Mouse (Mus musculus): Measurements from ENCODE around the gene Ube2f. TPM values are rescaled to one million over a fixed set of nuclear protein-coding genes. Genes with fewer than 3 reads are reported as not detected.
A peak's percentile ranks its signal among the peaks of the same experiment; 100 is the strongest.

The Ube2f gene
- total RNA-seq, 2 experiments from 2014 or later: 42.9 to 53.6 TPM

DNA sequence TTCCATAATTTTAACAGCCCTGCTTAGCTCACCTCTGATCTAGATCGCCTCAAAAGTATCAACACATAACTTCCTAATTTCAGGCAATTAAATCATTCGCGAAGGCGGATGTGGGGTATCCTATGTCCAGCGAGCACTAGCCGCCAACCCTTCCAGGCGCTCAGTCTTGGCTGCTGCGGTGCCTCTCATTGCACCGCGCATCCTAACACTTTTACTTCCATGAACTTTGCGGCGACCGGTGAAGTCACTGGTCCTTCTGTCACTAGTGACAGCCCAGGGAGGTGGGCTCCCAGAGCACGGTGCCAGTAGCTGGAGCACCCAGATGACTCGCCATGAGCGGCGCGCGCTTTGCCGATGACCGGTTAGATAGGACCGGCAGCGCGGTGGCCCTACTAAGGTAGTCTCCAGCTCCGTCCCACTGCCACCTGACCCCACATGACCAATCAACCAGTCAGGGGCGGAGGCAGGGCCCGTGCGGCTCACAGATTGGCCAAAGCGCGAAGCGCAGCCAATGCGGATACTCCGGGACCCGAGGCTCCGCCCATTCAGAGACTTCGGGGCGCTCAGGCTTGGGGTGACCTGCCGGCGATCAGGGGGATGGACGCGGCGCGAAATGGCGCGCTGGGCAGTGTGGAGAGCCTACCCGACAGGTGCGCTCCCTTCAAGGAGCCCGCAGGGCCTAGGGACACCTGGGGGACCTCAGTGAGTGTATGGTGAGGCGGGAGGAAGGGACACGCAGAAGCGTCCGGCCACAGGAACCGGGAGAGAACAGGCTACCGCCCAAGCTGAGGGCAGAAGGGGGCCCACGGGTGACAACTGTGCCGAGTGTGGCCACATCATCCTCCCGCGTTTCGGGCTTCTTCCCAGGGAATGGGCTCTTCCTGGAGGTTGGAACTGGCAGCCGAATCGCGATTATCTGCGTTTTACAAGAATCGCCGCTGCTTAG is 48.0 kb downstream of the Ube2f start, which contains the start of gene Scly:
Gene Scly, plus strand, starts transcription at position 540 of the 946 bp plus-strand sequence.
- peak; percentile 96 to 98 for DNase-seq

DNA sequence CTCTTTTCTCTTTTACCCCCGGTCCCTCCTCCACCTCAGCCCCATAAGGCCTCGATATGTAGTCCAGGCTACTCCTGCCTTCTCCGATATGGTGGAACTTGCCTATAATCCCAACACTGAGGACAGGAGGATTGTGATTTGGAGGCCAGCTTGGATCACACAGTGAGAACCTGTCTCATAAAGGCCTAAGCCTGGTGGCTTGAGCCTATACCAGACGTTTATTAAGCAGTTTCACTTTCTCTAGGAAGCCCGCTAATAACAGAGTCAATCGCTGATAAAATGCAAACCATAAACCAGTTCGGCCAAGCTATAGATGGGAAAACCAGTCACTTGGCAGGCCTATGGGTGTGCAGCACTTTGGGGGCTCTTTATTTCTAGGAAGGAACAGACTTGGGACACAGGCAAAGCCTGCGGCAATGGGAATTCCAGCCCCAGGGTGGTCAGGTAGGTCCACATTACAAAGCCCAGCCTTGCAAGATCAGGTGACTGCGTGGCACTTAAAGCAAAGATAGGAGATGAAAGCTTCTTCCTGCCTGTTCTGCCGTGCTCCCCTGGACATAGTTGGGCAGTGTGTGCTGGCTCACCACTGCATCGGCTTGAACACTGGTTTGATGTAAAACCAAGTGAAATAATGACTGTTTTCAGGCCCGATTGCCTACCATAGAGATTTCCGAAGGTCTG is 49.1 kb downstream of the Ube2f start:
- DNase-seq: peak in 1 of 2 experiments; percentile 22

DNA sequence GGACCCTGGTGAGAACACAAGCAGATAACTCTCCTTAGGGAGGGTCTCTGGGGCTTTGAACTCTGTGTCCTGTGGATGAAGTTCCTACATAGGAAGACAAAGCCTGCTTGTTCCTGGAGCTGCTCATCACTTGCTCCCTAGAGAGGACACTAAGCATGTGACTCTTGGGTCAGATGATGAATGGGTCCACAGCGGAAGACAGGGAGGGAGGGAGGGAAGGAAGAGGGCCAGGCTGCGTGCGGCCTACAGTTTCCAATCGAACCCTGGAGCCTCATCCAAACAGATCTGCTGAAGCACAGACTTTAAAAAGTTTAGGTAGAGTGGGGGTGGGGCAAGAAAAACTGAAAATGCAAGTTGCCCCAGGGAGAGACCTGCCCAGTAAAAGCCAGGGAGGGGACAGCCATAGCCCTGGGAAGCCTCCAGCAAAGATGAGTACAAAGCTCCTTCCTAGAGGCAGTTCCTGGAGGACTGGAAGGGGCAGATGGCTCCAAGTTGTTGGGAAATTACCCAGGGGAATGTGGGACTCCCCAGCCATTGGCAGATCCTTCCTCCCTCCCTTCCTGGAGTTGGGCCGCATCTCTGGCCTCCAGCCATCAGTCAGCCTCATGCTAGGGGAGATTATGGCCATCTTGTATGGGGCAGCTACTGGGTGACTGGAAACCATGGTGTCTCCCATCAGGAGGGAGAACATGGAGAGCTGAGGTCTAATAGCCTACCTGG is 49.8 kb downstream of the Ube2f start:
- DNase-seq: peak; percentile 71 to 76

DNA sequence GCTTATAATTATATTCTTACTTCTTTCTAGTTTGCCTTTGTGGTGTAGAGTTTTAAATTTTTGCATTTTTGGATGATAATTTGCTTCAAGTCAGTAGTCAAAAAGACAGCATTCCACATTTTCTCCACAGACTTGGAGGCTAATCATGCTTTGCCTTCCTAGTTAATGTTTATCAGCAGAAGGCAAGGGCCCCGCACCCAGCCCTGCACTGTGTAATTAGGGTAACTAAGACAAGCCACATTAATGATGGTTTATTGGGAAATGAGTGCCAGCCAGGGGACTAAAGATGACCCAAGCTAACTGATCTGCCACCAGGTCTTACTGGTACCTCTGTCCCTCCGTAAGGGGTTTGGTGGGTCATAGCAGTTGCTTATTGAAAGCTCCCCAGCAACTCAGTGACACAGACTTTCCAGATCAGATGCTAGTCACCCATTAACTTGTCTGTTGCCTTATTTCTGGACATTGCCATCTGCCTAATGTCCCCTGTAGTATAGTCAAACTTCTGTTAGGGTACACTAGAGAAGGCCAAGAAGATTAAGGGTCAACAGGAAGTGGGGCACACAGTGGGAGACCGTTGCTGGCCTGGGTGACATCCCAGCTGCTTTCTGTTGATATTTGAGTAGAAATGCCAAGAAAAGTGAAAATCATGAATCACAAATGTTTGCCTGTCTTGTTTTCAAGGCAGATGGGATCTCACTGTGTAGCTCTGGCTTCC is 51.3 kb downstream of the Ube2f start:
- peak; percentile 12 to 22 for DNase-seq

DNA sequence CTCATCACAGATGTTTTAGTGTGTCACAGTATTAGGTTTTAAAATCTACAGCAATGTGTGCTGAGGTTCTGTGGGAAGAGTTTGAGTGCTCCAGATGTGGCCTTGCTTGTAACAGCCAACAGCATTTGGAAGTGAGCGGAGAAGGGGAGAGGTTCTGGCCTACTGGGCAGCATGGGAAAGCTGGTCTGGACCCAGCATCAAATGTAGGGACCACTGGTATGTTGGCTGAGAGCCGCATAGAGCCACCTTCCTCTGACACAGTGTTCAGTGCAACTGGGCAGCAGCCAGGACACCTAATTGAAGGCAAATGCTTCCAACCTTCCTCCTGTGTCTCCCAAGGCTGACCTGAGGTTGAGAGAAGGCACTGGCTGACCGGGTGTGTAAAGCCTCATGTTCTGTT is 51.9 kb downstream of the Ube2f start:
- DNase-seq: no peak

DNA sequence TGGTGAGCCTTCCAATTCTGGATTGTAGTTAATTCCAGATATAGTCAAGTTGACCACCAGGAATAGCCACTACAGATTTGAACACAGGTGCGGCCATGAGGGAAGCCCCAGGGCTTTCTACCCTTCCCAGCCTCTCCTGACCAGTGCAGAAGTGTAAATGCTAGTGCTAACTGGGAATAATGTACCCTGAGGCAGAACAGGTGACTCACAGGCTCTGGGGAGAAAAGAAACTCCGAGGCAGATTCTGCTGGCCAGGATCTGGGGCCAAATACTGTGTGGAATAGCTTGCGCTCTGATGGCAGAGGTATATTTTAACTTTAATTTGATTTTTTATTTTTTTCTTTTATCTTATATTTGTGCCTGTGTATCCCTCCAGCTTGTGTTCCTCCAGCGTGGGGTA is 54.5 kb downstream of the Ube2f start:
- DNase-seq: no peak

DNA sequence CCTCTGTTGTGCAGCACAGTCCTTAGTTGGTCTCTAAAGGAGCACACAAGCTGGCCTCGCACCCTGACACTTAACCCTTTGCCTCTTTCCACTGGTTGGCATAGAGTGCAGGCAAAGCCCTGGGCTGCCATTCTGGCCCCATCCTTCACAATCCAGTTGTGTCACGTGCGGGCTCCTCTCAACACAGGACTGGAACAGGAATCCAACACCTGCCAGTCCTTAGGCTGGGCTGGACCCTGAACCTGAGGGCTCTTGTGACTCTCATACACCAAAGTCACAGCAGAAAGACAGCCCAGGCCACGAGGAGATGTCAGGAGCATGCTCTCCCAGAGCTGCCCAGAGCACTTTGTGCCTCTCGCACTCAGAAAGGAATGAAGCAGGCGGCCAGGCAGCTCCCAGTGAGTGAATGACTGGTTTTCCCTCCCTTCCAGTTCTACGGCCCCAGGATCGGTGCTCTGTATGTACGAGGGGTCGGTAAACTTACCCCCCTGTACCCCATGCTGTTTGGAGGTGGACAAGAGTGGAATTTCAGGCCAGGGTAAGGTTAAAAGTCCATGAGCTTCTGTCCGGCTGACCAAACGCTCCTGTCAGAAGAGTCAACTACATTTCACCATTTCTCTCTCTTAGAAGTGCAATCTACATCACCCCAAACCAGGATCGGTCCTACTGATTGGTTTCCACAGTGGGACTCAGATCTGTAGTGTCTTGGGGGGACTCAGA is 59.4 kb downstream of the Ube2f start:
- no peak for DNase-seq

DNA sequence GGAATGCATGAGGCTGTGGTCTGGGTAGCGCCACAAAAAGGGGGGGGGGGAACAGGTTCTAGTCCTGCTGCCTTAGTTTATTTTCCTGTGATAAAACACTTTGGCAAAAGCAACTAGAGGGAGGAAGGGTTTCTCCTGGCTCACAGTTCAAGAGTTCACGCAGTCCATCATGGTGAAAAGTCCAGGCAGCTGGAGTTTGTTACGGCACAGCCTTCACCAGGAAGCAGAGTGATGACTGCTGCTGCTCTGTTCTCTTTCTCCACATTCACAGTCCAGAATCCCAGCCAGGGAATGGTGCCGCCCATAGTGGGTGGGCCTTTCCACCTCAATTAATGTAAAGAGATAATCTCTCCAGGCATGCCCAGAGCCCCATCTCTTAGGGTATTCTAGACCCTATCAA is 62.2 kb downstream of the Ube2f start:
- DNase-seq: no peak

DNA sequence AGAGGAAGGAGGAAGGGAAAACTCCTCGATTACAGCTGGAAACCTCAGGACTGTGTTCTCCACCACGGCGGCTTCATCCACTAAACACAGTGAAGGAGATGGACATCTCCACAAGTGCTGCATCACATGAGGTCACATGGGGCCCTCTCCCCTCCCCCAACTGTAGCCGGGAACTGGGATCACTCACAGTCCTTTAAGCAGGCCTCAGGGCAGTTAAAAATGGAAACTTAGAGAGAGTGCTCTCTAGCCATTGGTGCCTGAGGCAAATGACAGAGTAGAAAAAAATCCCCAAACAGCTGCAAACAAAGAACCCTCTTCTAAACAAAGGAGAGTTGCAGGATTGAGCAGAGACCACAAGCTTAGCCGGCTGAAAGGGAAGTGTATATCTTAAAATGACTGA is 63.1 kb downstream of the Ube2f start:
- DNase-seq: peak; percentile 36 to 39

DNA sequence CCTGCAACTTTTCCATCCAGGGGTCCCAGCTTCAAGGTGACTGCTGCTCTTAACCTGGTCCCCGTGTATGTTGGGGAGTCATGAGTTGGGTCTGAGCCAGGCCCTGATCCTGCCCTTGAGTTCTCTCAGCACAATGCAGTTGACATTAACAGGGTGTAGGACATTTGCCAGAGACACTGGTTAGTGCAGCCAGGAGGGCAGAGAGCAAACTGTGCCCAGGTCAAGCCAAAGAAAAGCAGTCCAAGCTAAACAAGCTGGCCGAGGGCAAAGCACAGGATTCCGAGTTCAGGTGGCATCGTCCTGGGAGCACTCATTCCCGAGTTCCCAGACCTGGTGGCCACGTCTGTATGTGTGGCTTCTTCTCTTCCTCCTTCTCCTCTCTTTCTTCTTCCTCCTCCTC is 67.6 kb downstream of the Ube2f start:
- no peak for DNase-seq

DNA sequence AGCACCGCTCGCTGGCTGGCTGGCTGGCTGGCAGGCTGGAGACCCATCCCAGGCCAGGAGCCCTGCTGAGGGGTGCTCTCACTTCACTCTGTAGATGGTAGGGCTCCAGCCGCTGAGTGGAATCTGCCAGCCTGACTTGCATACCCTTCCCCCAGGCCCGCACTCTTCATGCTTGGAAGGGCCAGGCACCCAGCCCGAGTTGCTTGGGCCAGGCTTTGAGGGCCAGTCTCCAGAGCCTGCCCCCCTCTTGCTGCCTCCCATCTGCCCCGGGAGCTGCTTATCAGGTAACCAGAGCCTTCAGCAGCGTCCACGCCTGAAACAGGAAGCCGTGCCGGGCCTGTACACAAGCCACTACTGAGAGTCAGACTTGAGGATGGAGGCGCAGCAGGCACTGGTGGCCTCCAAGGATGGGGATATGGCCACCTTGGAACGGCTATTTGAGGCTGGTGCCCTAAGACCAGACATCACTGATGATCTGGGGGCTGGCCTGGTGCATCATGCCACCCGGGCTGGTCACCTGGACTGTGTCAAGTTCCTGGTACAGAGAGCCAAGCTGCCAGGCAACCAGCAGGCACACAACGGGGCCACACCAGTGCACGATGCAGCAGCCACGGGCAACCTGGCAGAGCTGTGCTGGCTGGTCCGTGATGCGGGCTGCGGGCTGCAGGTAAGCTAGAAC is 71.8 kb downstream of the Ube2f start, which contains the start of gene Espnl:
Gene Espnl, plus strand, starts transcription at position 316 of the 679 bp plus-strand sequence.
- peak; percentile 23 to 37 for DNase-seq

DNA sequence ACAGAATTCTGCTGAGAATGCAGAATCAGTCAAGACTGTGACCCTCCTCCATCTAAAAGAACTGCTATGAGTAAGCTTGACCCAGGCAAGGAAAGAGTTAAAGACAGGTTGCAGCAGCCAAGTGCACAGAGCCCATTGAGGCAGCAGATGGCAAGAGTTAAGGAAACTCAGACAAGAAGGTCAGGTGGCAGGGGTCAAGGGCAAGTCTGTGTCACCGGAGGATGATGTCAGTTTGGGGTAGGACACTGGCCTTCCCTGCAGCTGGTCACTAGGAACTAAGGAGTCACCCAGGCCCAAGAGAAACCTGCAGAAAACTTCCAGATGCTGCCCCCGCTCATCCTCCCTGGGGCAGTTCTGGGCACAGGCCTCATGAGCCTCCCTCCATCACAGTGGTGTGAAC is 74.5 kb downstream of the Ube2f start:
- DNase-seq: no peak

DNA sequence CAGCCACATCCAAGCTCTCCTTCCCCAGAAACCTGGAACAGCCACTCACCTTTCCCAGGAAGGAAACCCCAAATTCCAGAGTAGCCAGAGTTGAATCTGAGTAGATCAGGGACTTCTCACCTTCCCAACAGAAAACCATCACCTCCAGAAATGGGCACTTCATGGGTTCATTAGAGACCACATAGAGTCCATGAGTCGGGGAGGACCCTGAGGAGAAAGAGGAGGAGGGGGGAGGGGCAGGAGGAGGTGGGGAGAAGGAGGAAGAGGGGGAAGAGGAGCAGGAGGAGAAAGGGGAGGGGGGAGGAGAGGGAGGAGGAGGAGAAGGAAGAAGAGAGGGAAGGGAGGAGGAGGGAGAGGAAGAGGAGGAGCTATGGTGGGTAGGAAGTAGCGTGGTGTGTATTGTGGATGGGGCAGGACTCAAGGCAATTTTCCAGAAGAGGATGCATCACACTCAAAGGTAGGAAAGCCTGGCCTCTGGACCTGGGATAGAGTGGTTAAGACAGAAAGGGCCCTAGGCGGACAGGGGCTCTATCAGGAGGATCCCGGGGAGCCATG is 75.5 kb downstream of the Ube2f start:
- DNase-seq: no peak

DNA sequence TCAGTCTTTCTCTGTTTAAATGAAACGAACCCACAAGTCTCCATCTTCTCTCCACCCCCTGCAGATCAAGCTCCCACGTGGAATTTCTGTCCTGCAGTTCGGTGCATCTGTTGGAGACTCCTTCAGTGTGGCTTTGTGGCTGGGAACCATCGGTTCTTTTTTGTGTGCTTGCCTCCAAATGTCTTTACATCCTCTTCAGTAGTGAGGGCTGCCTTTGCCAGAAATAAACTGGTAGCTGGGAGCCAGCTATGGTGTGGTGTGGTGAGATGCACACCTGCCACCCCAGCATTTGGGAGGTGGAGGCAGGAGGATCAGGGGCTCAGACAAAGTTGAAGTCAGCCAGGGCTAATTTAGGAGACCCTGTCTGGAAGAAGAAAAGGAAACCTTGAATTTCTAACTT is 82.0 kb downstream of the Ube2f start:
- DNase-seq: no peak

DNA sequence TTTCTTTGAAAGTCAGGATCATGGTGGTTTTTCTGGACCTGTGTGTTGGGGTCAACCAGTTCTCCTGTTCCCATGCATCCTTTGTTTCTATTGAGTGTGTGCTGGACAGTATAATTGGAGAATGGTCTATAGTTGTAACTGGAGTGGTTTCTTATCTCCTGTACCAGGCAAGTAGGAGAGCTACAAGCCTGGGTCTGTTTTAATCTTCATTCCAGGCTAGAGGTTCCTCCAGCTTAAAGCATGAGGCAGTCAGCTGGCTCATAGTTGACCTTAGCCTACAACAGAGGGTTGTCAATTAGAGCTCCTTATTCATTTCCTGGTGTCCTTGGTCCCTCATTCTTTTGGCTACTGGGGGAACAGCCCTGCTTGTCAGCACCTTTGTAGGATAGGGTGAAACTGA is 83.5 kb downstream of the Ube2f start:
- DNase-seq: no peak

DNA sequence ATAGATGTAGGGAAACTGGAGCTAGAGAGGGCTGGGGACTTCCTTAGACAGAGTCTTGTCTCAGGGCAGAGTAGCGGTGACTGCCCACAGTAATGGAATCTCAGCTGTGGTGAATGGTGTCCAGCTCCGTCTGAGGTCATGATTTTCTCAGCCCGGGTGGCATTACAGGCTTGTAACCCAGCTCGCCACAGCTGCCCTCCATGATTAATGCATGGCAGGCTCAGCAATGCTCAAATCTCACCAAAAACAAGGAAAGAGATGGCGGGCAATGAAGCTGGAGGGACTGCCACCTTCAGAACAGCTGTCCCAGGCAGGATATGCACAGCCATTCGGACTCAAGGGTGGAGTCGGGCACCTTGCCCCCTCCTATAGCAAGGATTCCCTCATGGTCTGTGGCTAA is 87.3 kb downstream of the Ube2f start:
- no peak for DNase-seq
